Mouse (Mus musculus) forebrain, embryonic 12.5 days (tissue): ENCODE results near the gene Rsrc2. TPM values are rescaled to one million over a fixed set of nuclear protein-coding genes. Genes with fewer than 3 reads are reported as not detected.
"Not testable (repeated sequence)": the region's sequence is repeated elsewhere in the genome, so short reads cannot be mapped to it uniquely, and the experiment has no call there.

Experiments used
- ATAC-seq: fragments of 200-750 bp; cut with Nextera tagmentation; 2 replicates; pipeline ENCODE4 v1.8.0; 2017; ENCODE audit warnings: moderate TSS enrichment; ENCODE audit not compliant: low FRiP score
- H3K27ac ChIP-seq: fragments of 300-500 bp; sonication (generic); 2 replicates; pipeline ENCODE4 v1.5.1; 2016; ENCODE audit warnings: mild to moderate bottlenecking
- H3K27me3 ChIP-seq: fragments of 300-500 bp; sonication (generic); 2 replicates; pipeline ENCODE4 v1.6.1; 2016; ENCODE audit warnings: mild to moderate bottlenecking
- H3K36me3 ChIP-seq: fragments of 300-500 bp; sonication (generic); replicated peaks from 2 replicates; pipeline ENCODE4 v1.6.1; 2016; ENCODE audit warnings: mild to moderate bottlenecking
- H3K4me1 ChIP-seq: fragments of 300-500 bp; sonication (generic); 2 replicates; pipeline ENCODE4 v1.6.1; 2016
- H3K4me2 ChIP-seq: fragments of 300-500 bp; sonication (generic); 2 replicates; pipeline ENCODE4 v1.6.1; 2016; ENCODE audit warnings: mild to moderate bottlenecking, moderate library complexity
- H3K4me3 ChIP-seq: fragments of 300-500 bp; sonication (generic); replicated peaks from 2 replicates; pipeline ENCODE4 v1.5.1; 2016; ENCODE audit warnings: mild to moderate bottlenecking
- H3K9ac ChIP-seq: fragments of 300-500 bp; sonication (generic); 2 replicates; pipeline ENCODE4 v1.6.1; 2016; ENCODE audit warnings: mild to moderate bottlenecking
- H3K9me3 ChIP-seq: fragments of 300-500 bp; sonication (generic); 2 replicates; pipeline ENCODE4 v1.6.1; 2016
- WGBS: fragments of 180-500 bp; shearing (Covaris S2); methylation state at CpG from one replicate; pipeline ENCODE4 v1.1.7; 2016; 5-methylcytosine and 5-hydroxymethylcytosine counted together
- polyA plus RNA-seq: library from polyadenylated mRNA; unstranded; fragments of >200 nt; fragmentation: Nextera tagmentation; extraction: Ambion mirVana; gene quantifications from 2 replicates; pipeline ENCODE4 v1.2.1, GENCODE M21; 2016

The Rsrc2 gene
- polyA plus RNA-seq, 1 experiment from 2014 or later, result 166 TPM

DNA sequence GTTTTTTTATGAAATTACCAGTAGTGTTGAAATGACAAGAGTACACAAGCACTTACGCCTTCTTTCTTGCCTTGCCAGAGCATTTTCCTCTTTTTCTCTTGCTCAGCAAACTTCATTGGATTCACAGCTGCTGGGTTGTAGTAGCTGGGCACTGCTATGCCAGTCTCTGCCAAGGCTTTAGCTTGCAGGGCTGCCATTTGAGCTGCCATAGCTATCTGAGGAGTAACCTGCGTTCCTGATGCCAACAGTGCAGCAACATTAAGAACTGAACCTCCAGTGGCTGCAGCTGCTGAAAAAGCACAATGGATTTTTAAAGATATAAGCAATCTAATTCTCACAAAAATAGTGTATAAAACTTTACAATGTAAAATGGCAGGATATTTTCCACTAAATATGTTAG lies 18.2 kb downstream of the Rsrc2 start:
- no peak overlapping the region for H3K4me2 ChIP-seq
- H3K27ac ChIP-seq, result no peak overlapping the region
- peaks cover 83% of the 10 kb centered on the region for H3K36me3 ChIP-seq
- no peaks in the 10 kb centered on the region for H3K4me1 ChIP-seq
- H3K27me3 ChIP-seq, result no peaks in the 10 kb centered on the region
- no peaks in the 10 kb centered on the region for H3K9me3 ChIP-seq
- H3K4me3 ChIP-seq, result no peak overlapping the region
- no peak for ATAC-seq
- 100% methylated on average over 2 of the region's 2 CpGs for WGBS
- no peak overlapping the region for H3K9ac ChIP-seq

GRCm38 (mm10) chr5:123723816-123724215 lies 25.4 kb downstream of the Rsrc2 start:
- H3K4me1 ChIP-seq, ATAC-seq, H3K9me3 ChIP-seq, H3K27me3 ChIP-seq, H3K9ac ChIP-seq, H3K4me2 ChIP-seq, H3K4me3 ChIP-seq, H3K27ac ChIP-seq: not testable (repeated sequence)
- peaks cover 18% of the 10 kb centered on the region for H3K36me3 ChIP-seq
- 87% methylated on average over 7 of the region's 7 CpGs for WGBS

DNA sequence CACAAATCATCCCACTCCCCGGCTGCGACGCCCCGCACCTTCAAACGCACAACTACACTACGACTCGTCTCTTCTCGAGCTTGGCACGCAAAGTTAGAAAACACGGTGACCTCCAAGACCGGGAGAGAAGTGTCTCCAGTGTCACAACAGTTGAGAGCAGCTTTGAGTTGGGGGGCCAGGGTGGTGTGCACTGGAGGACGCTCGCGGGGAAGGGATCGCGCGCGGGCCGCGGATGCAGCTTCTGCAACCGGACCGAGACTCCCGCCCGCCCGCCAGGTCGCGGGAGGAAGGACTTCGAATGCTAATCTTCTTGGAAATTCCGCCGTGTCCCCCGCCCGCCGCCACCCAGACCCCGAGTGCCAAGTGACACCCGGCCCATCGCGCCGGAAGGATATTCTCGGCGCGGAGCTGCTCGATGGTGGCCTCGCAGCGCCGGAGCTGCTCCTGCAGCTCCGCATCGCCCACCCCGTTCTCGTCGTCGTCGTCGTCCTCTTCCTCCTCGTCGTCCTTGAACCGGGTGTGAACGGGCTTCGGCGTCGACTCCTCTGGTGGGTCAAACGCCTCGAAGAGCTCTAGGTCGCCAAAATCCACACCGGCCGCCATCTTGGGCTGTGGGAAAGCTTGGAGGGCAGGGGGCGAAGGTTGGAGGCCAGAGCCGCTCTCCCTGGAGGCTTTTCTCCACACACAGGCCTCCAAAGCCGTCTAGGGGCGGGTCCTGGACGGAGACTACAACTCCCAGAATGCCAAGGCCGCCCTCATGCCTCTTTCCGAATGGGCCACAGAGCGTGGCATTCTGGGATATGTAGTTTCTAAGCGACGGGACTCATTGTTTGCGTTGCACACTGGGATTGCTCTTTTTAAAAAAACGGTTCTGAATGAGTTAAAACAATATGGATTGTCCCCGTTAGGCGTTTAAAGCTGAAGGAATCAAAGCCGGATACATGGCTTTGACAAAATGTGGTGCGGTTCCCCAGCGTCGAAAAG lies 28.6 kb downstream of the Rsrc2 start, which contains the start of gene Zcchc8:
Gene Zcchc8 (minus strand): TSS at position 773 of the 984 bp plus-strand sequence.
- peak within 1 kb of the TSS; percentile 75 for H3K4me2 ChIP-seq
- peak within 1 kb of the TSS; percentile 90 for H3K9ac ChIP-seq
- no peaks in the 10 kb centered on the region for H3K27me3 ChIP-seq
- peak within 1 kb of the TSS; percentile 86 for H3K27ac ChIP-seq
- WGBS, result under 1% methylated on average over 83 of the region's 83 CpGs
- H3K36me3 ChIP-seq, result peaks cover 20% of the 10 kb centered on the region
- H3K4me3 ChIP-seq, result peak within 1 kb of the TSS; percentile 89
- no peaks in the 10 kb centered on the region for H3K9me3 ChIP-seq
- H3K4me1 ChIP-seq, result peaks cover 17% of the 10 kb centered on the region
- peak; percentile 100 for ATAC-seq

- Histone ChIP-seq H3K27ac (no peak overlapping the region), H3K36me3 (peaks cover 80% of the 10 kb centered on the region), H3K4me2 (no peak overlapping the region), H3K9me3 (no peaks in the 10 kb centered on the region), H3K4me3 (no peak overlapping the region), H3K4me1 (peaks cover 17% of the 10 kb centered on the region), H3K27me3 (no peaks in the 10 kb centered on the region), H3K9ac (no peak overlapping the region)
- 91% methylated on average over 4 of the region's 4 CpGs for WGBS
- no peak for ATAC-seq
Observed at GRCm38 (mm10) chr5:123714622-123715021, 34.6 kb downstream of the Rsrc2 start.

DNA sequence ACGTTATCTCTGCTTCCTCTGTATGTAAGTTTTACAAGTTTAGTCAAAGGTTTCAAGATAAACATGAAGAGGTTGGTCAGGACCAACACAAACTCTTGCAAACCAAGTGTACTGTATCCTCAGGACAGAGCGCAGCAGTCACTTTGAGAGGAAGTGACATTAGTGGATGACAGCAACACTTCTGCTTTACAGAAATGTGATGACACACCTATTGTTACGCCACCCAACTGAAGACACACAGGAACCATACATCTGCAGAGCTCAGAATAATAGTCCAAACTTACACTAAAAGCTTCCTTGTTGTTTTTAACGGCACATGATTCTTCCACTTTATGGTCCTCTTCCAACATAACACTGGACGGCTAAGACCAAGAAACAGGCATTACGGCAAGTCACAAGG lies 35.4 kb downstream of the Rsrc2 start:
- Histone ChIP-seq H3K4me1 (peaks cover 8% of the 10 kb centered on the region), H3K27me3 (no peaks in the 10 kb centered on the region), H3K9me3 (no peaks in the 10 kb centered on the region), H3K9ac (no peak overlapping the region), H3K4me3 (no peak overlapping the region), H3K27ac (no peak overlapping the region), H3K36me3 (peaks cover 88% of the 10 kb centered on the region), H3K4me2 (no peak overlapping the region)
- WGBS, result 94% methylated on average over 6 of the region's 6 CpGs
- ATAC-seq, result no peak

DNA sequence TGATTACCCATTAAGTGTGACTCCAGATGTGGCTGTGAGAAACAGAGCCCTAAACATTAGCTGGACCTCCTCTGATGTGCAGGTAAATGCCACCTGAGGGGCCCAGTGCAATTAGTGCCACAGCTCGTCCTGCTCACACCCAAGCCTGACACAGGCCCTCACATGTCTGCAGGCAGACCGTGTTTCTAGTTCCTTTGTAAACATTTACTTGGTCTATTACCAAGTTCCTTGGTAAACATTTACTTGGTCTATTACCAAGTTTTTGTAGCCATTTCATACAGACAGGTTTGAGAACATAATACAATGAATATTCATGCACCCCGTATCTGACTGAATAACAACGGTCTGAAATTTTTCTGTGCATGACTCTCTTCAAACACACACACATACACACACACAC lies 39.6 kb downstream of the Rsrc2 start:
- ATAC-seq, result no peak
- Histone ChIP-seq H3K9ac (no peak overlapping the region), H3K27ac (no peak overlapping the region), H3K36me3 (peaks cover 98% of the 10 kb centered on the region), H3K9me3 (no peaks in the 10 kb centered on the region), H3K4me1 (no peaks in the 10 kb centered on the region), H3K4me3 (no peak overlapping the region), H3K27me3 (no peaks in the 10 kb centered on the region), H3K4me2 (no peak overlapping the region)
- 92% methylated on average over 4 of the region's 4 CpGs for WGBS

DNA sequence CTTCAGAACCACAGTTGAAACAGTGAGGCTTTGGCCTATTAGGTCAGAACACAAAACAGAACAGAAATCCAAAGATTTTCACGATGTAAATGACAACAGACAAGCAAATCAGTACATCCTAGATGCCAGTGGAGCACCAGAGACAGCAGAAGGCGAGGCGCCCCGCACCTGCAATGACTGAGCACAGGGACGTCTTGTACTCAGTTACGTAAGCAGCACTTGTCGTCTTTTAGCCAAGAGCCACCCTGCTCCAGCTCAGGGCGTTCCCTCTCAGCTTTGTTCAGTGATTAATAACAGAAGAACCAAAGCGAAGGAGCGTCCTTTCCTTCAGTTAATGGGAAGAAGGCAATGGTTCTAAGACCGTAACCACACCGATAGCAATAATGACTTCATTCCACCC lies 40.6 kb downstream of the Rsrc2 start:
- Histone ChIP-seq H3K27ac (no peak overlapping the region), H3K36me3 (peaks cover 97% of the 10 kb centered on the region), H3K4me2 (no peak overlapping the region), H3K4me3 (no peak overlapping the region), H3K27me3 (no peaks in the 10 kb centered on the region), H3K9ac (no peak overlapping the region), H3K9me3 (no peaks in the 10 kb centered on the region), H3K4me1 (no peaks in the 10 kb centered on the region)
- no peak for ATAC-seq
- WGBS, result 94% methylated on average over 12 of the region's 12 CpGs

DNA sequence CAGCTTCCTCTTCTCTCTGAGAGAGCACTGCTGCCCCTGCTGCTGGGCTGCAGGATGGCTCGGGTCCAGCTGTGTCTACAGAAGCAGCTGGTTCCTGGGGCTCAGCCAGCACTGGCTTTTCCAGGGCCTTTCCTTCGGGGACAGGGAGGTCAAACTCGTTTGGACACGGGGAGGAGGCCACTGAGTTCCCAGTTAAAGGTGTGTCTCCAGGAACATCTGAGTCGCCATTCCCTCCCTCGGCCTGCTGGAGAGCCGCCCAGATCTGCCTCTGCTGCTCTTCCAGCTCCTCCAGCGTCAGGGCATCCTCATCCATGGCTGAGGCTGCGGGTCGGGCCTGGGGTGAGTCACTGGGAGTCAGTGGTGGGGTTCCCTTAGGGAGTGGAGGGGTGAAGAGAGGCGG lies 48.6 kb downstream of the Rsrc2 start:
- Histone ChIP-seq H3K9me3 (no peaks in the 10 kb centered on the region), H3K4me3 (no peak overlapping the region), H3K9ac (no peak overlapping the region), H3K27ac (no peak overlapping the region), H3K4me1 (no peaks in the 10 kb centered on the region), H3K27me3 (no peaks in the 10 kb centered on the region), H3K36me3 (peaks cover 74% of the 10 kb centered on the region), H3K4me2 (no peak overlapping the region)
- ATAC-seq, result no peak
- 87% methylated on average over 11 of the region's 11 CpGs for WGBS

- Histone ChIP-seq H3K9me3 (no peaks in the 10 kb centered on the region), H3K4me2 (no peak overlapping the region), H3K36me3 (peaks cover 60% of the 10 kb centered on the region), H3K9ac (no peak overlapping the region), H3K27ac (no peak overlapping the region), H3K27me3 (no peaks in the 10 kb centered on the region), H3K4me1 (no peaks in the 10 kb centered on the region), H3K4me3 (no peak overlapping the region)
- 30% methylated on average over 3 of the region's 3 CpGs for WGBS
- no peak; the same call in 1 of the 2 replicates for ATAC-seq
Observed at GRCm38 (mm10) chr5:123699198-123699597, 50.0 kb downstream of the Rsrc2 start.

DNA sequence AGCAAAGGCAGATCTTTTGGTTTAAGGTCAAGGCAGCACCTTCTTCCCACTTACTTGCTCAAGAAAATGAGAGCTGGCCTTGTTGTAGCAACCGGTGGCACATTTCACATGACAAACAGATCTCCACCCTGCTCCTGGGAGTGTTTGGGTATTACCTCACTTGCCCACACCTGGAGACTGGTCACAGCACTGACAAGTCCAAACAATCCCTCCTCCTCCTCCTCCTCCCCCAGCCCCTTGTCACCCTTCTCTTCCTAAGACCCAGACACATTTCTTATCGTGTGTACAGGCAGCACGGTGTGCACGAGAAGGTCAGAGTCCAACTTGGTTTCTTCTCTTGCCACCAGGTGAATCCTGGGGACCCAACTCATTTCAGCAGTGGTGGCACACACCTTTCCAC lies 52.3 kb downstream of the Rsrc2 start:
- Histone ChIP-seq H3K27me3 (no peaks in the 10 kb centered on the region), H3K27ac (no peak overlapping the region)

GRCm38 (mm10) chr5:123696244-123696643 lies 53.0 kb downstream of the Rsrc2 start:
- no peaks in the 10 kb centered on the region for H3K4me1 ChIP-seq
- no peak overlapping the region for H3K4me2 ChIP-seq
- H3K27me3 ChIP-seq, result no peaks in the 10 kb centered on the region
- no peak overlapping the region for H3K4me3 ChIP-seq
- H3K9me3 ChIP-seq, result no peaks in the 10 kb centered on the region
- WGBS, result 96% methylated on average over 7 of the region's 7 CpGs
- H3K36me3 ChIP-seq, result peaks cover 32% of the 10 kb centered on the region
- H3K9ac ChIP-seq, result no peak overlapping the region
- ATAC-seq, result no peak
- H3K27ac ChIP-seq, result no peak overlapping the region

More for the DNA sequence above, 52.3 kb downstream of the Rsrc2 start:
- WGBS, result 80% methylated on average over 4 of the region's 4 CpGs
- H3K36me3 ChIP-seq, result peaks cover 39% of the 10 kb centered on the region
- no peaks in the 10 kb centered on the region for H3K9me3 ChIP-seq
- H3K4me3 ChIP-seq, result no peak overlapping the region
- no peaks in the 10 kb centered on the region for H3K4me1 ChIP-seq
- H3K9ac ChIP-seq, result no peak overlapping the region
- no peak overlapping the region for H3K4me2 ChIP-seq
- ATAC-seq, result no peak

- peaks cover 19% of the 10 kb centered on the region for H3K36me3 ChIP-seq
- no peak for ATAC-seq
- H3K4me2 ChIP-seq, result no peak overlapping the region
- H3K27ac ChIP-seq, result no peak overlapping the region
- WGBS, result 77% methylated on average over 6 of the region's 6 CpGs
- H3K4me1 ChIP-seq, result no peaks in the 10 kb centered on the region
- H3K27me3 ChIP-seq, result no peaks in the 10 kb centered on the region
- H3K4me3 ChIP-seq, result no peak overlapping the region
- no peaks in the 10 kb centered on the region for H3K9me3 ChIP-seq
- no peak overlapping the region for H3K9ac ChIP-seq
Observed at GRCm38 (mm10) chr5:123694468-123694867, 54.7 kb downstream of the Rsrc2 start.
